Comparison of ENCODE assay signal across 10 mouse cellular contexts in the genomic region with DNA sequence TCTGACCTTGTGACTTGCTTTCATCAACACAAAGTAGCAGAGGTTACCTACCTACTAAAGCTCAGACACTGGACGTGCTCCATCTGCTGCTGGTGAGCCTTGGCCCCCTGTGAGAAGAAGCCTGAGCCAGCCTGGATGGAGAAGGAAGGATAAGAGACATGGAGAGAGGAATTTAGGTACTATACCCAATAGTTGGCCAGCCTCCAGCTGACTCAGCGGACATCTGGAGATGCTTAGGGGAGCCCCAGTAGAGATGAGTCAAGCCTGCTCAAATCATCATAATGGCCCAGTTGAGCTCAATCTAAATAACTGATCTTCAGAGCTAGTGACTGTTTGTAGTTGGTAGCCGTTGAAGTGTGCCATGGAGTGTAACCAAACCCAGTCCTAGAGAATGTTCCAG. TPM values are rescaled to one million over a fixed set of nuclear protein-coding genes. Genes with fewer than 3 reads are reported as not detected.
DNase-seq lines count a peak whose midpoint lies in the region; ATAC-seq and TF ChIP-seq lines count a peak whose summit lies in the region.
"Had no signal": no experiment of that assay in that cellular context is flagged by ENCODE, and none has a peak within 500 bp of the region (broad histone marks: within the 10 kb centered on the region; RNA-seq: fewer than 3 reads in every experiment).

No protein-coding gene starts in this region.

- no peaks in the 10 kb centered on the region for H3K4me1 ChIP-seq in kidney, postnatal 0 days (replicated peaks; ENCODE audit: insufficient read depth, low read length)
- no peaks in the 10 kb centered on the region for H3K4me1 ChIP-seq in midbrain, embryonic 13.5 days (replicated peaks)

- H3K27me3 ChIP-seq in kidney, postnatal 0 days (ENCODE audit: insufficient read depth, low read length), result no peaks in the 10 kb centered on the region
- no peaks in the 10 kb centered on the region for H3K27me3 ChIP-seq in myocyte (ENCODE audit: control insufficient read depth, insufficient read depth, insufficient read length)
- no peaks in the 10 kb centered on the region for H3K27me3 ChIP-seq in midbrain, embryonic 13.5 days

- TF ChIP-seq POLR2A in myocyte (IDR thresholded peaks at IDR 0.05; ENCODE audit: insufficient read length, low read depth), result no peak

- ATAC-seq in kidney, postnatal 0 days (replicated peaks; ENCODE audit: low FRiP score, low read depth), result 0 out of 2 replicates have a peak, but pooled peaks have one; percentile 21
- ATAC-seq in midbrain, embryonic 13.5 days, result no peak
- ATAC-seq: midbrain, embryonic 16.5 days had no signal

- DNase-seq in kidney, postnatal 0 days (ENCODE audit: low spot score), result no peak
- no peak for DNase-seq in kidney, adult 18-20 months
- peak; percentile 10 for DNase-seq in adipocyte (ENCODE audit: low spot score)
- peak; percentile 24 to 76 for DNase-seq in frontal cortex, adult 2 months (ENCODE audit: extremely low spot score in 1 of 2, low spot score in 1 of 2)
- DNase-seq in spleen, postnatal 14 days (ENCODE audit: low spot score in 2 of 2), result no peak
- no peak for DNase-seq in thymus, postnatal 4 days

- no peak overlapping the region for H3K4me2 ChIP-seq in kidney, postnatal 0 days (ENCODE audit: low read length)
- H3K4me2 ChIP-seq in myocyte (ENCODE audit: low read depth), result peak overlapping the region; percentile 15
- no peak overlapping the region for H3K4me2 ChIP-seq in midbrain, embryonic 13.5 days (replicated peaks)

- H3K36me3 ChIP-seq in kidney, postnatal 0 days (ENCODE audit: insufficient read depth, low read length), result no peaks in the 10 kb centered on the region
- no peaks in the 10 kb centered on the region for H3K36me3 ChIP-seq in myocyte (ENCODE audit: control insufficient read depth, insufficient read depth)
- H3K36me3 ChIP-seq in midbrain, embryonic 13.5 days, result no peaks in the 10 kb centered on the region

- no peak overlapping the region for H3K4me3 ChIP-seq in kidney, postnatal 0 days (replicated peaks; ENCODE audit: low read depth, low read length)
- H3K4me3 ChIP-seq in myocyte, result no peak overlapping the region
- no peak overlapping the region for H3K4me3 ChIP-seq in midbrain, embryonic 13.5 days (replicated peaks)

- H3K79me2 ChIP-seq in myocyte (ENCODE audit: control insufficient read depth, insufficient read depth), result no peaks in the 10 kb centered on the region

- WGBS in kidney, postnatal 0 days, result 55% methylated on average over 3 of the region's 3 CpGs
- WGBS in midbrain, embryonic 13.5 days, result 87% methylated on average over 3 of the region's 3 CpGs

- H3K27ac ChIP-seq in kidney, postnatal 0 days, result no peak overlapping the region
- H3K27ac ChIP-seq in midbrain, embryonic 13.5 days, result no peak overlapping the region

- H3K9me3 ChIP-seq in kidney, postnatal 0 days (replicated peaks; ENCODE audit: low read length), result no peaks in the 10 kb centered on the region
- H3K9me3 ChIP-seq in midbrain, embryonic 13.5 days, result no peaks in the 10 kb centered on the region

- H3K9ac ChIP-seq in kidney, postnatal 0 days (ENCODE audit: low read depth, low read length), result no peak overlapping the region
- no peak overlapping the region for H3K9ac ChIP-seq in midbrain, embryonic 13.5 days (replicated peaks)

- no peak for TF ChIP-seq CTCF in kidney, postnatal 0 days (IDR thresholded peaks at IDR 0.05; ENCODE audit: low read depth)

- no peak overlapping the region for H3ac ChIP-seq in myocyte (ENCODE audit: control insufficient read depth, insufficient read length)

TF ChIP-seq in myocyte, 11 proteins besides CTCF, POLR2A, EP300 and RAD21:
- TF ChIP-seq REST (IDR thresholded peaks at IDR 0.05; ENCODE audit: insufficient read depth, insufficient read length) (no peak), MYOD1 (IDR thresholded peaks at IDR 0.05; ENCODE audit: control insufficient read depth in 1 of 3, insufficient read length in 2 of 3, low read depth in 2 of 3) (no peak), MYOG (IDR thresholded peaks at IDR 0.05; ENCODE audit: control insufficient read depth in 1 of 3, insufficient read depth in 1 of 3, insufficient read length in 2 of 3, low read depth in 2 of 3) (no peak), SRF (IDR thresholded peaks at IDR 0.05; ENCODE audit: control insufficient read depth, insufficient read length, low read depth) (no peak), MAX (IDR thresholded peaks at IDR 0.05; ENCODE audit: low read depth) (no peak), E2F4 (IDR thresholded peaks at IDR 0.05; ENCODE audit: insufficient read depth) (no peak), TCF3 (IDR thresholded peaks at IDR 0.05; ENCODE audit: insufficient read length, low read depth) (no peak), USF1 (IDR thresholded peaks at IDR 0.05; ENCODE audit: low read depth) (no peak)
TF ChIP-seq in myocyte: peak in this region for 0.

RNA-seq across cellular contexts. Expression of a gene that starts 53.7 kb away (rescaled TPM):
- polyA plus RNA-seq in kidney, postnatal 0 days (2015; fragmentation: Nextera tagmentation; extraction: Ambion mirVana), result 6.5 and 7.2 TPM in 2 replicates
- polyA plus RNA-seq in frontal cortex, adult 2 months (2012; rRNA removed), result 7.8 and 8.9 TPM in 2 replicates
- polyA plus RNA-seq in myocyte (2012; fragmentation: generic; extraction: Trizol), result not detected
- 6.2 and 6.4 TPM in 2 replicates for polyA plus RNA-seq in midbrain, embryonic 13.5 days (2015; fragmentation: Nextera tagmentation; extraction: Ambion mirVana)
- polyA plus RNA-seq: limb, embryonic 11.5 days had no signal

Comparison
In these comparisons a context has a peak if more than half of its experiments do, and no peak if none do; other contexts are left out.
1. DNase-seq: peak in adipocyte (single experiment) and frontal cortex, adult 2 months (2 of 2); none in kidney, postnatal 0 days (single experiment), kidney, adult 18-20 months (single experiment), spleen, postnatal 14 days (0 of 2) and thymus, postnatal 4 days (single experiment).